Mouse (Mus musculus): ENCODE measurements at regions not wholly inside any gene's neighbourhood (a gene's known extent, or its start where the extent isn't known, plus 50 kb on each side); places are given as distances from the start of the nearest gene placed in this dataset.

DNA sequence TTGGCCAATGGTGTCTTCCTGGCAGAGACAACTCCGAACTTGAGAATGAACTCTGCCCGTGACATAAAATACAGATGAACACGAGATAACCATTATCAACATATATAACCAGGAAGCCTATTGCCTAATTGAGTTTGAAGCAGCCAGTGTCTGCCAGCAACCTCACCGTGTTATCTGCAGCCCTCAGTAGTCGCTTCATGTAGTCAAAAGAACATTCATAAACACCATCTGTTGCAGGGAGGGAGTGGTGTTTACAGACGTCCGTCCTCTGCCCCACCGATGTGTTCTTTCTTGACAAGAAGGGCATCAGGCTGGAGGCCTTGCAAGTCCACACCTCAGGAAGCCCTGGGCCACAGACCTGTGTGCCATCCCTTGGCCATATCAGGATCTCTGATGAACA, 173.3 kb downstream of the Katnal1 start:
- TF ChIP-seq CTCF (IDR thresholded peaks at IDR 0.05; ENCODE audit: low read depth, low read length) (no peak), POLR2A (IDR thresholded peaks at IDR 0.05; ENCODE audit: insufficient read depth, low read length) (no peak)

All from ES-Bruce4 (cell line).